Mouse (Mus musculus) left cerebral cortex, postnatal 14 days (tissue): Measurements from ENCODE around the gene Tmem126a. TPM values are rescaled to one million over a fixed set of nuclear protein-coding genes. Genes with fewer than 3 reads are reported as not detected.

Source experiments
- DNase-seq, 2 experiments: peaks; one replicate each; pipeline ENCODE4 v3.0.0; 2021 to 2022; ENCODE audit warnings: low spot score in 2 of 2, mixed read lengths in 1 of 2
- intact Hi-C: fragments of 180-260 bp; cut with DNase I; formaldehyde crosslinking; loops from one replicate; pipeline ENCODE4 v1.15.1; 2025
- total RNA-seq, 2 experiments: library from RNA; stranded (reverse); gene quantifications; 2 replicates each; pipeline ENCODE4 v1.2.3; 2021

The Tmem126a gene
- total RNA-seq, 2 experiments from 2014 or later = 39.8 to 44.5 TPM

DNA sequence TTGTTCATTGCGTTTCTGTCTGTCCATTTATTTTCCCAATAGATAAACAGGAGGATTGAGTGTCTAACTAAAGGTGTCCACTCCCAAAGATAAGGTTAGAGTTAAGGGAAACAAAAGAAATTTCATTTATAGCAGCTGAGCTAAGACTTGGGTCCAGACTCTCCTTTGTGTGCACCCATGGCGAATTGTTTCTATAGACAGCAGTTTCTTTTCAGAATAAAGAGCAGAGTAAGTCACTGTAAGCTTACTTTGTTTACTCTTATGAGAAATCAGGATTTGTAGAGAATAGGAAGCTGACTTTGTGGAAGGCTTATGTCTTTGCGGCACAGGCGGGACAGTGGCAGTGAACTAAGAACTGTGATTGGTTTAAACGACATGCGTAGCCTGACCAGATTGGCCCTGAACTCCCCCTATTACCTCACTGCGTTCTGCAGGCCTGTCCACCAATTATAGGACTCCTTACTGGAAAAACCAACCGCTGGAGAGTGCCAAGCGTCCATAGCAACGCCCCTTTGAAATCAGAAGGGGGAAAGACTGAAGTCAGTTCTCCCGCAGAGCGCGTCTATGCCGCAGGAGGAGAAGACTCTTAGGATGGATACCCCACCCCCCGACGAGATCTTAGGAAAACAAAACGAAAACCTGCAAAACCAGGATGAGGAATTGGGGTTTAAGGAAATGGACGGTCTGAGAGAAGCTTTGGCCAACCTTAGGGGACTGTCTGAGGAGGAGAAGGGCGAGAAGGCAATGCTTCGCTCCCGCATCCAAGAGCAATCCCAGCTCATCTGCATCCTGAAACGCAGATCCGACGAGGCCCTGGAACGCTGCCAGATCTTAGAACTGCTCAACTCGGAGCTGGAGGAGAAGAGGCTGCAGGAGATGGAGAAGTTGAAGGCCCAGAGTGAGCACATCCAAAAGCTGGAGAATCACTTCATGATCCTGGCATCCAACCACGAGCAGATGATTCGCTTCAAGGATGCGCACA is 30.7 kb downstream of the Tmem126a start, which contains the start of gene Ccdc89:
Gene Ccdc89 (plus strand): TSS at position 558 of the 982 bp plus-strand sequence.
- DNase-seq = peak; percentile 78 to 90
- intact Hi-C loops = no loop called here

DNA sequence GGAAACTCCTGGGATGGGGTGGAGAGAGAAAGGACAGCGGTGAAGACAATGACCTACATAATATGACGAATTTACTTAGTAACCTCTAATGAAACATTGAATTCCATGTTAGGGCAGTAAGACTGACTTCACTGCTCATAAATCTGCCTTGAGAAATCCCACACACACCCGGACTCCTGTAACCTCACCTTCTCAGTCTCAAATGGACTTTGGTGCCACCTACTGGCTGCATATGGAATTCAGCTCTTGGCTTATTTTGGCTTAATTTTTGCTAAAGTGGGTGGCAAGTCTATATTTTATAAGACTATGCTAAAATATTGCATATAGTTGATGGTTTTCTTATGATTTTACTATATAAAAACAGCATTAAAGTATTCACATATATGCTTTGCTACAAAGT is 47.1 kb downstream of the Tmem126a start:
- peak; percentile 57 to 71 for DNase-seq

More for the DNA sequence above, 47.1 kb downstream of the Tmem126a start:
- intact Hi-C loops = loop anchor here (10.0 kb wide), 1 partner anchor 215 kb away; no protein-coding TSS in a partner anchor

Other genes starting within 250 kb of the Tmem126a start
- not detected for gene Ccdc83, start 191.5 kb downstream of the Tmem126a start, total RNA-seq
- 10 to 100 TPM; 76.9 to 77.1 TPM for gene Sytl2, start 155.0 kb downstream of the Tmem126a start, total RNA-seq
- gene Ccdc89, start 30.7 kb downstream of the Tmem126a start, total RNA-seq = under 1 TPM; 0.22 to 0.42 TPM
- 10 to 100 TPM; 71.4 to 83.7 TPM for gene Crebzf, start 14.5 kb downstream of the Tmem126a start, total RNA-seq
- gene Tmem126b, start 18.8 kb upstream of the Tmem126a start, total RNA-seq = 10 to 100 TPM; 19.5 to 20.7 TPM
- 100 to 1,000 TPM; 394 to 431 TPM for gene Dlg2, start 19.4 kb upstream of the Tmem126a start, total RNA-seq